Mouse (Mus musculus): ENCODE data around the gene Zscan21.

- TF ChIP-seq EP300 (optimal IDR thresholded peaks at IDR 0.05) = no peak
- TF ChIP-seq CTCF (IDR thresholded peaks at IDR 0.05; ENCODE audit: low read depth) = no peak
Measured at GRCm38 (mm10) chr5:138075684-138076083, 41.0 kb upstream of the Zscan21 start.

Data from stomach, postnatal 0 days (tissue).